Mouse (Mus musculus): ENCODE measurements around the gene Hmgcl. TPM values are rescaled to one million over a fixed set of nuclear protein-coding genes. Genes with fewer than 3 reads are reported as not detected.

Gene Hmgcl
- total RNA-seq (2014; rRNA removed) (179 and 187 TPM in 2 replicates), polyA plus RNA-seq (2012; rRNA removed) (266 and 291 TPM in 2 replicates)

DNA sequence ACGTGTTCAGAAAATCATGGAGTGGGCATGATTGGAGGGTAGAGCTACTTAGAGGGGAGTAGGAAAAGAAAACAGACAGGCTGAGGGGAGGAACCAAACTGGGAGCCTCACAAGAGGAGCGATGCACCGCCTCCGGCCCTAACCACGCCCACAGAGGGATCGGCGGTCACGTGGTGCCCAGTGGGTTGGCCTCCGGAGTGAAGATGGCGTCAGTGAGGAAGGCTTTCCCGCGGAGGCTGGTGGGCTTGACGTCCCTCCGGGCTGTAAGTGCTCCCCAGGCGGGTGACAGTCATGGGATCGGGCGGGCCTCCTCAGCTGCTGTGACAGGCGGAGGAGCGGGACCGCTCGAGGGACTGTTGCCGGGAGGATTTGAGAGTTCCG, at the start of gene Hmgcl:
Gene Hmgcl (plus strand): TSS at position 171 of the 381 bp plus-strand sequence.
- peak within 1 kb of the TSS; percentile 61 for H3K4me3 ChIP-seq (ENCODE audit: insufficient read depth, low read depth, low read length)
- H3K27me3 ChIP-seq (ENCODE audit: control insufficient read depth, insufficient read depth, low read length) = no peaks in the 10 kb centered on the region
- peaks cover 8% of the 10 kb centered on the region; the same call in 1 of the 2 replicates for H3K79me2 ChIP-seq (ENCODE audit: control insufficient read depth, insufficient read depth, low read length)
- H3K4me1 ChIP-seq (ENCODE audit: control insufficient read depth, insufficient read depth, low read length) = peaks cover 20% of the 10 kb centered on the region
- peak within 1 kb of the TSS; percentile 68 for H3K27ac ChIP-seq (replicated peaks; ENCODE audit: insufficient read depth, low read depth, low read length)
- peak; percentile 94 for TF ChIP-seq POLR2A (IDR thresholded peaks at IDR 0.05; ENCODE audit: extremely low read depth, insufficient read depth, low read length)
- no peak for TF ChIP-seq CTCF (IDR thresholded peaks at IDR 0.05; ENCODE audit: low read depth, low read length)
- H3K9ac ChIP-seq (ENCODE audit: low read depth, low read length) = peak within 1 kb of the TSS; percentile 85
- H3K36me3 ChIP-seq (ENCODE audit: control insufficient read depth, insufficient read depth, low read length) = no peaks in the 10 kb centered on the region; the same call in 1 of the 2 replicates
- under 1% methylated on average over 23 of the region's 23 CpGs for WGBS
- peak; percentile 77 for DNase-seq (ENCODE audit: extremely low read depth, low read depth, low spot score)

DNA sequence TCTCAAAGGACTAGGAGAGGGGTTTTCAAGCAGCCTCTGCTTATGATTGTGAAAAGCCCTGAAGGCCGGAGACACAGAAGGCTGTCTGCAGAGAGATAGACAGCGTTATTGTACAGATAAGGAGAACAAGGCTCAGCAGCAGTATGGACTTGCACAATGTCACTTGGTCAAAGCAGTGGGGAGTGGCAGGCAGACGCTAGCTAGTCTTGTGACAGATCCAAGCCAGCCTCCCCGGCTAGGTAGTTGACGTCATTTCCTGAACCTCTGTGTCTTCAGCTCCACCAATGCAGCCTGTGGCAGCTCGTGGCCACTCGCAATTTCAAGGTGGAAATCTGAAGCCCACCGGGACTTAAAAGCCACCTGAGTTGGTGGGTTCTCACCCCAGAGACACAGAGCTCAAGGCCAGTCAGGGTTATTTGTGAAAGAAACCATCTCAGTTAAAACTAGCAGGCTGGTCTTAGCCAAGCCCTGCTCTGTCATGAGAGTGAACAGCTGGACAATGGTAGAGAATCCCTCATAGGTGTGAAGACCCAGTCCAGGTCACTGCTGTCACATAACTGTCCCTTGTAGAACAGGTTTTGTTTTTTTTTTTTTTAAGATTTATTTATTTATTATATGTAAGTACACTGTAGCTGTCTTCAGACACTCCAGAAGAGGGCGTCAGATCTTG, 47.7 kb upstream of the Hmgcl start:
- H3K27me3 ChIP-seq (ENCODE audit: control insufficient read depth, insufficient read depth, low read length) = no peaks in the 10 kb centered on the region
- no peak overlapping the region for H3K27ac ChIP-seq (replicated peaks; ENCODE audit: insufficient read depth, low read depth, low read length)
- no peaks in the 10 kb centered on the region for H3K4me1 ChIP-seq (ENCODE audit: control insufficient read depth, insufficient read depth, low read length)
- 45% methylated on average over 9 of the region's 9 CpGs for WGBS
- no peak overlapping the region for H3K9ac ChIP-seq (ENCODE audit: low read depth, low read length)
- H3K4me3 ChIP-seq (ENCODE audit: insufficient read depth, low read depth, low read length) = no peak overlapping the region
- no peaks in the 10 kb centered on the region for H3K79me2 ChIP-seq (ENCODE audit: control insufficient read depth, insufficient read depth, low read length)
- TF ChIP-seq CTCF (IDR thresholded peaks at IDR 0.05; ENCODE audit: low read depth, low read length) (no peak), POLR2A (IDR thresholded peaks at IDR 0.05; ENCODE audit: extremely low read depth, insufficient read depth, low read length) (no peak)
- no peaks in the 10 kb centered on the region for H3K36me3 ChIP-seq (ENCODE audit: control insufficient read depth, insufficient read depth, low read length)
- DNase-seq (ENCODE audit: extremely low read depth, low read depth, low spot score) = peak; percentile 75

DNA sequence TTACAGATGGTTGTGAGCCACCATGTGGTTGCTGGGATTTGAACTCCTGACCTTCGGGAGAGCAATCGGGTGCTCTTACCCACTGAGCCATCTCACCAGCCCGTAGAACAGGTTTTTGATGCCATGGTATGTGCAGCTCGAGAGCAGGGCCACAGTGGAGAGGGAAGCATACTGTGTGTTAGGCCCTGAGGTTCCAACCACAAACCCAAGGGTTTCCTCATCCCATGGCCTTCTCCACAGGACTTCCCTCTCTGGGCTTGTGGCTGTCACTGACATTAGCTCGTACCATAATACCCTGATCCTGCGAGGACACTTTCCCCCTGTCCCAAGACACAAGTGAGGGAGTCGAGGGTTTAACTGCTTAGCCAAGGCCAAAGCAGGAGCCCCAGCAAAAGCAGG, 47.2 kb upstream of the Hmgcl start:
- TF ChIP-seq POLR2A (IDR thresholded peaks at IDR 0.05; ENCODE audit: extremely low read depth, insufficient read depth, low read length) (no peak), CTCF (IDR thresholded peaks at IDR 0.05; ENCODE audit: low read depth, low read length) (no peak)
- no peaks in the 10 kb centered on the region for H3K27me3 ChIP-seq (ENCODE audit: control insufficient read depth, insufficient read depth, low read length)
- no peak for DNase-seq (ENCODE audit: extremely low read depth, low read depth, low spot score)
- no peaks in the 10 kb centered on the region for H3K36me3 ChIP-seq (ENCODE audit: control insufficient read depth, insufficient read depth, low read length)
- no peaks in the 10 kb centered on the region for H3K4me1 ChIP-seq (ENCODE audit: control insufficient read depth, insufficient read depth, low read length)
- 90% methylated on average over 7 of the region's 7 CpGs for WGBS
- no peak overlapping the region for H3K9ac ChIP-seq (ENCODE audit: low read depth, low read length)
- H3K27ac ChIP-seq (replicated peaks; ENCODE audit: insufficient read depth, low read depth, low read length) = no peak overlapping the region
- H3K4me3 ChIP-seq (ENCODE audit: insufficient read depth, low read depth, low read length) = no peak overlapping the region
- H3K79me2 ChIP-seq (ENCODE audit: control insufficient read depth, insufficient read depth, low read length) = no peaks in the 10 kb centered on the region

DNA sequence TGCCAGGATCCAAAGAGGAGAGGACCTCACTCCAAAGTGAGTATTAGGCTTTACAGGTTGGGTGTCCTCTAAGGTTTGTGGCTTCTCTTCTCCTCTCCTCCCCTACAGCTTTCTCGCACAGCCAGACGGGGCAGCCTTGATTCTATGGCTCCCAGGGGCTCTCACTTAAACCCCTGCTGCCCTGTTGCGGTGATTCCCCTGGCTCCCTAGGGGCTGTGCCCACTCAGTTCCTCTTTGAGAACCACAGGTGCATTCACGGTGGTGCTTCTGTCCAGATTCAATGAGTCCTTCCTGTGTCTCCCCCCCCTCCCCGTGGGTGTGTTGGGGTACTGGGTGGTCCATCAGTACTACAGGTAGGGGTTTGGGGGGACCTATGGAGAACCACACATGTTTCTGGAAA, 46.2 kb upstream of the Hmgcl start:
- no peaks in the 10 kb centered on the region for H3K79me2 ChIP-seq (ENCODE audit: control insufficient read depth, insufficient read depth, low read length)
- no peaks in the 10 kb centered on the region for H3K4me1 ChIP-seq (ENCODE audit: control insufficient read depth, insufficient read depth, low read length)
- no peaks in the 10 kb centered on the region for H3K27me3 ChIP-seq (ENCODE audit: control insufficient read depth, insufficient read depth, low read length)
- 85% methylated on average over 5 of the region's 5 CpGs for WGBS
- H3K4me3 ChIP-seq (ENCODE audit: insufficient read depth, low read depth, low read length) = no peak overlapping the region
- no peak overlapping the region for H3K27ac ChIP-seq (replicated peaks; ENCODE audit: insufficient read depth, low read depth, low read length)
- H3K9ac ChIP-seq (ENCODE audit: low read depth, low read length) = no peak overlapping the region
- no peak for DNase-seq (ENCODE audit: extremely low read depth, low read depth, low spot score)
- TF ChIP-seq CTCF (IDR thresholded peaks at IDR 0.05; ENCODE audit: low read depth, low read length) (no peak), POLR2A (IDR thresholded peaks at IDR 0.05; ENCODE audit: extremely low read depth, insufficient read depth, low read length) (no peak)
- no peaks in the 10 kb centered on the region for H3K36me3 ChIP-seq (ENCODE audit: control insufficient read depth, insufficient read depth, low read length)

DNA sequence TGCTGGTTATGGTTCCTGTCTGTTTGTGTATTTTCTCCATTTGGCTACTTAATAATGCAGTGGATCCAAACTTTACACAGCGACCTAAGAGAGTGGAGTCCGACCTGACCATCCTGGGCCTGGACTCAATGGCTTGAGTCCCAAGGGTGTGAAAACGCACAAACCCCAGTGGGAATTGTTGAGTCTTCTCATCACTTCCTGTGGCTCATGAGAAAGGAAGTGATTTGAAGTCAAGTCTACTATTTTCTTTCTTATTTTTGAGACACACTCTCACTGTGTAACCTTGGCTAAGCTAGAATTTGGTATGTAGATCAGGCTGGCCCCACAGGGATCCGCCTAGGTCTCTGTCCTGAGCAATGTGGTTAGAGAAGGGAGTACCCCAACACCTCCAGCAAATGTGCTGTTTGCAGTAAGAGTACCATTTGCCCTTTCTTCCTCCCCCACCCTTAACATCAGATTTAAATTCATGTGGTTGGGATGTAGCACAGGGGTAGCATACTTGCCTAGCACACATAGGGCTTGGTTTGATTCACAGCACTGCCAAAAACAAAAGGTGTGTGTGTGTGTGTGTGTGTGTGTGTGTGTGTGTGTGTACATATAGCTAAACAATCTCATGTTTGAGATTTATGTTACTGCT, 43.5 kb upstream of the Hmgcl start:
- 95% methylated on average over 4 of the region's 4 CpGs for WGBS
- TF ChIP-seq POLR2A (IDR thresholded peaks at IDR 0.05; ENCODE audit: extremely low read depth, insufficient read depth, low read length) (no peak), CTCF (IDR thresholded peaks at IDR 0.05; ENCODE audit: low read depth, low read length) (no peak)
- no peak overlapping the region for H3K4me3 ChIP-seq (ENCODE audit: insufficient read depth, low read depth, low read length)
- no peaks in the 10 kb centered on the region for H3K36me3 ChIP-seq (ENCODE audit: control insufficient read depth, insufficient read depth, low read length)
- no peak for DNase-seq (ENCODE audit: extremely low read depth, low read depth, low spot score)
- H3K79me2 ChIP-seq (ENCODE audit: control insufficient read depth, insufficient read depth, low read length) = no peaks in the 10 kb centered on the region
- H3K27me3 ChIP-seq (ENCODE audit: control insufficient read depth, insufficient read depth, low read length) = no peaks in the 10 kb centered on the region
- H3K4me1 ChIP-seq (ENCODE audit: control insufficient read depth, insufficient read depth, low read length) = no peaks in the 10 kb centered on the region
- H3K27ac ChIP-seq (replicated peaks; ENCODE audit: insufficient read depth, low read depth, low read length) = no peak overlapping the region
- H3K9ac ChIP-seq (ENCODE audit: low read depth, low read length) = no peak overlapping the region

DNA sequence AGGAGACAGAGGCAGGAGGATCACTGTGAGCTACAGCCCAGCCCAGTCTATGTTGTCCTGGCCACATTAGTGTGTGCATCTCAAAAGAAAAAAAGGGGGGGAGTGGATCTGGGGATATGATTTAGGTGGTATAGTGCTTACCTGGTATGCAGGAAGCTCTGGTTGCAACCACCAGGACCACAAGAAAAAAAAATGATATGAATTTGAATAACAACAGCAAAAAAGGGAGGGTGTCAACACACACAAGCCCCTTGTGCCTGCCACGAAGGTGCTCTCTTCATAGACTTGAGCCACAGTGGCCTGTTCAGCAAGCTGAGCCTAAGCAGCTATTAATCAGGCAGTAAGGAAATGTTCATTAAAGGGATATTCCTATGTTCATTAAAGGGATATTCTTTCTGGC, 41.4 kb upstream of the Hmgcl start:
- TF ChIP-seq POLR2A (IDR thresholded peaks at IDR 0.05; ENCODE audit: extremely low read depth, insufficient read depth, low read length) = no peak
- TF ChIP-seq CTCF (IDR thresholded peaks at IDR 0.05; ENCODE audit: low read depth, low read length) = no peak
- 85% methylated on average over 1 of the region's 1 CpGs for WGBS

More for the DNA sequence above, 41.4 kb upstream of the Hmgcl start:
- Histone ChIP-seq H3K27me3 (ENCODE audit: control insufficient read depth, insufficient read depth, low read length) (no peaks in the 10 kb centered on the region), H3K79me2 (ENCODE audit: control insufficient read depth, insufficient read depth, low read length) (no peaks in the 10 kb centered on the region), H3K36me3 (ENCODE audit: control insufficient read depth, insufficient read depth, low read length) (no peaks in the 10 kb centered on the region), H3K4me1 (ENCODE audit: control insufficient read depth, insufficient read depth, low read length) (no peaks in the 10 kb centered on the region), H3K27ac (replicated peaks; ENCODE audit: insufficient read depth, low read depth, low read length) (no peak overlapping the region), H3K4me3 (ENCODE audit: insufficient read depth, low read depth, low read length) (no peak overlapping the region), H3K9ac (ENCODE audit: low read depth, low read length) (no peak overlapping the region)
- DNase-seq (ENCODE audit: extremely low read depth, low read depth, low spot score) = no peak

Measured in liver, adult 2 months (tissue).